Mouse (Mus musculus) heart, embryonic 14.5 days (tissue): ENCODE results near the gene Zcchc13. TPM values are rescaled to one million over a fixed set of nuclear protein-coding genes. Genes with fewer than 3 reads are reported as not detected.

Experiments used
- ATAC-seq: fragments of 200-750 bp; cut with Nextera tagmentation; 2 replicates; pipeline ENCODE4 v1.8.0; 2017; ENCODE audit warnings: low read depth, moderate TSS enrichment; ENCODE audit not compliant: insufficient number of reproducible peaks, insufficient read depth, low FRiP score
- H3K27ac ChIP-seq, 2 experiments: fragments of 200-500 bp in 1 of 2; fragments of 300-500 bp in 1 of 2; sonication (generic) in 1 of 2; replicated peaks in 1 of 2; 2 replicates each; pipeline ENCODE4 v1.5.1; 2012 to 2014; ENCODE audit warnings: low read depth in 2 of 2, low read length in 2 of 2, control low read depth in 1 of 2, mild to moderate bottlenecking in 1 of 2, mixed read lengths in 1 of 2; ENCODE audit not compliant: control insufficient read depth in 1 of 2, insufficient read depth in 1 of 2
- H3K27me3 ChIP-seq: fragments of 300-500 bp; sonication (generic); 2 replicates; pipeline ENCODE4 v1.6.1; 2014; ENCODE audit warnings: mild to moderate bottlenecking, low read length, control low read depth; ENCODE audit not compliant: control insufficient read depth, insufficient read depth
- H3K36me3 ChIP-seq: fragments of 300-500 bp; sonication (generic); 2 replicates; pipeline ENCODE4 v1.6.1; 2014; ENCODE audit warnings: mild to moderate bottlenecking, control low read depth, low read length, mixed read lengths; ENCODE audit not compliant: control insufficient read depth, insufficient read depth
- H3K4me1 ChIP-seq, 2 experiments: fragments of 200-500 bp in 1 of 2; fragments of 300-500 bp in 1 of 2; sonication (generic) in 1 of 2; 2 replicates each; pipeline ENCODE4 v1.6.1; 2012 to 2014; ENCODE audit warnings: low read length in 2 of 2, control low read depth in 1 of 2, mixed read lengths in 1 of 2; ENCODE audit not compliant: control insufficient read depth in 2 of 2, insufficient read depth in 2 of 2
- H3K4me2 ChIP-seq: fragments of 300-500 bp; sonication (generic); 2 replicates; pipeline ENCODE4 v1.6.1; 2014; ENCODE audit warnings: mild to moderate bottlenecking, low read length
- H3K4me3 ChIP-seq, 2 experiments: fragments of 200-500 bp in 1 of 2; fragments of 300-500 bp in 1 of 2; sonication (generic) in 1 of 2; 2 replicates each; pipeline ENCODE4 v1.5.1; 2012 to 2014; ENCODE audit warnings: low read length in 2 of 2, mild to moderate bottlenecking in 2 of 2, control low read depth in 1 of 2, low read depth in 1 of 2, moderate library complexity in 1 of 2; ENCODE audit not compliant: control insufficient read depth in 1 of 2, insufficient read depth in 1 of 2
- H3K9ac ChIP-seq: fragments of 300-500 bp; sonication (generic); 2 replicates; pipeline ENCODE4 v1.6.1; 2014; ENCODE audit warnings: mild to moderate bottlenecking, low read length
- H3K9me3 ChIP-seq: fragments of 300-500 bp; sonication (generic); 2 replicates; pipeline ENCODE4 v1.6.1; 2016; ENCODE audit warnings: low read length, control low read depth; ENCODE audit not compliant: control insufficient read depth
- WGBS: fragments of 180-500 bp; shearing (Covaris S2); extraction: QIAGEN DNeasy Blood & Tissue Kit; methylation state at CpG from one replicate; pipeline ENCODE4 v1.1.7; 2014; 5-methylcytosine and 5-hydroxymethylcytosine counted together
- polyA plus RNA-seq: library from polyadenylated mRNA; unstranded; fragments of >200 nt; fragmentation: Nextera tagmentation; extraction: Ambion mirVana; gene quantifications from 2 replicates; pipeline ENCODE4 v1.2.1, GENCODE M21; 2014

The Zcchc13 gene
- polyA plus RNA-seq, 1 experiment from 2014 or later, result not detected

GRCm38 (mm10) chrX:103674674-103675073 is 44.3 kb downstream of the Zcchc13 start:
- Histone ChIP-seq H3K27me3 (peaks cover 4% of the 10 kb centered on the region; the same call in 1 of the 2 replicates), H3K36me3 (no peaks in the 10 kb centered on the region), H3K4me1 (no peaks in the 10 kb centered on the region), H3K9ac (no peak overlapping the region), H3K4me3 (no peak overlapping the region), H3K4me2 (no peak overlapping the region), H3K9me3 (no peaks in the 10 kb centered on the region), H3K27ac (no peak overlapping the region)
- no peak for ATAC-seq
- 21% methylated on average over 2 of the region's 2 CpGs for WGBS

Other genes with a start within 250 kb of the Zcchc13 start
- gene Tsx, start 216.1 kb upstream of the Zcchc13 start, polyA plus RNA-seq, result not detected in 2 replicates
- gene Gm26992, start 208.6 kb upstream of the Zcchc13 start, polyA plus RNA-seq, result 0.62 TPM in 1 of 2 replicates, not detected in the other
- 25.9 and 27.2 TPM in 2 replicates for gene Slc16a2, start 191.4 kb downstream of the Zcchc13 start, polyA plus RNA-seq